Mouse (Mus musculus) neural tube, embryonic 14.5 days (tissue): ENCODE results near the gene Cmklr1. TPM values are rescaled to one million over a fixed set of nuclear protein-coding genes. Genes with fewer than 3 reads are reported as not detected.
"Not testable (repeated sequence)": the region's sequence is repeated elsewhere in the genome, so short reads cannot be mapped to it uniquely, and the experiment has no call there.

Experiments
- ATAC-seq: fragments of 200-750 bp; cut with Nextera tagmentation; 2 replicates; pipeline ENCODE4 v1.8.0; 2017; ENCODE audit warnings: low read depth, mild to moderate bottlenecking, moderate TSS enrichment, moderate library complexity
- H3K27ac ChIP-seq: fragments of 300-500 bp; sonication (generic); 2 replicates; pipeline ENCODE4 v1.5.1; 2014; ENCODE audit warnings: low read depth, mild to moderate bottlenecking, control low read depth, low read length, moderate library complexity, mixed read lengths
- H3K27me3 ChIP-seq: fragments of 300-500 bp; sonication (generic); 2 replicates; pipeline ENCODE4 v1.6.1; 2014; ENCODE audit warnings: low read length; ENCODE audit not compliant: control insufficient read depth, insufficient read depth
- H3K36me3 ChIP-seq: fragments of 300-500 bp; sonication (generic); 2 replicates; pipeline ENCODE4 v1.6.1; 2014; ENCODE audit warnings: low read length, mixed read lengths; ENCODE audit not compliant: control insufficient read depth, insufficient read depth
- H3K4me1 ChIP-seq: fragments of 300-500 bp; sonication (generic); 2 replicates; pipeline ENCODE4 v1.6.1; 2014; ENCODE audit warnings: low read length; ENCODE audit not compliant: control insufficient read depth, insufficient read depth
- H3K4me2 ChIP-seq: fragments of 300-500 bp; sonication (generic); 2 replicates; pipeline ENCODE4 v1.6.1; 2014; ENCODE audit warnings: mild to moderate bottlenecking, low read depth, low read length, control low read depth
- H3K4me3 ChIP-seq: fragments of 300-500 bp; sonication (generic); 2 replicates; pipeline ENCODE4 v1.5.1; 2014; ENCODE audit warnings: low read depth, low read length, control low read depth, mixed read lengths
- H3K9ac ChIP-seq: fragments of 300-500 bp; sonication (generic); replicated peaks from 2 replicates; pipeline ENCODE4 v1.6.1; 2014; ENCODE audit warnings: low read depth, mild to moderate bottlenecking, control low read depth, low read length, mixed read lengths
- H3K9me3 ChIP-seq: fragments of 300-500 bp; sonication (generic); 2 replicates; pipeline ENCODE4 v1.6.1; 2016; ENCODE audit warnings: low read length; ENCODE audit not compliant: control insufficient read depth
- whole genome bisulfite sequencing: fragments of 180-500 bp; shearing (Covaris S2); extraction: QIAGEN DNeasy Blood & Tissue Kit; methylation state at CpG from one replicate; pipeline ENCODE4 v1.1.7; 2014; 5-methylcytosine and 5-hydroxymethylcytosine counted together
- polyA plus RNA-seq: library from polyadenylated mRNA; unstranded; fragments of >200 nt; fragmentation: Nextera tagmentation; extraction: Ambion mirVana; gene quantifications from 2 replicates; pipeline ENCODE4 v1.2.1, GENCODE M21; 2014

Gene Cmklr1
- polyA plus RNA-seq, 1 experiment from 2014 or later: 0.80 TPM

DNA sequence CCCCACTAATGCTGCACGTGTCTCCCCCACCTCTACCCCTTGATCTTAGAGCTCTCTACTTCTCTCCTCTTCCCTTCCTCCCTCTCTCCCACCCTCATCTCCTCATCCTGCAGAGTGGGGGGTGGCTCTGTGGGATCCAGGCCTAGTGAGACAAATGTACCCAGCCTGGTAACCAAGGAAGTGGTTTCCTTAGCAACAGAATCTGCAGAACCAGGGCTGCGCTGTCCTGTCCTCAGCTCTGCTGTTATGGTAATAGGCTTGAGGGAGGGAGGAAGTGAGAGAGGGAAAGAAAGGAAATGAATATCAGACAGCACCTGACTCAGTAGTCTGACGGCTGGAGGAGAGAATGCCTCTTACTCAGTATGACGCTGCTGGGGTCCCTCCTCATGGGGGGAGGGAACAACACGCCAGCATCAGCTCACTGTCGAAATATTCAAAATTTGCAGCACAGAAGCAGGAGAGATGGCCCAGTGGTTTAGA is 58.4 kb downstream of the Cmklr1 start:
- Histone ChIP-seq H3K27me3 (no peaks in the 10 kb centered on the region), H3K4me1 (peaks cover 25% of the 10 kb centered on the region), H3K36me3 (no peaks in the 10 kb centered on the region), H3K4me2 (no peak overlapping the region), H3K4me3 (no peak overlapping the region), H3K9me3 (no peaks in the 10 kb centered on the region), H3K9ac (no peak overlapping the region), H3K27ac (peak overlapping the region; percentile 67)
- WGBS: 3% methylated on average over 6 of the region's 6 CpGs
- peak; percentile 91 for ATAC-seq

DNA sequence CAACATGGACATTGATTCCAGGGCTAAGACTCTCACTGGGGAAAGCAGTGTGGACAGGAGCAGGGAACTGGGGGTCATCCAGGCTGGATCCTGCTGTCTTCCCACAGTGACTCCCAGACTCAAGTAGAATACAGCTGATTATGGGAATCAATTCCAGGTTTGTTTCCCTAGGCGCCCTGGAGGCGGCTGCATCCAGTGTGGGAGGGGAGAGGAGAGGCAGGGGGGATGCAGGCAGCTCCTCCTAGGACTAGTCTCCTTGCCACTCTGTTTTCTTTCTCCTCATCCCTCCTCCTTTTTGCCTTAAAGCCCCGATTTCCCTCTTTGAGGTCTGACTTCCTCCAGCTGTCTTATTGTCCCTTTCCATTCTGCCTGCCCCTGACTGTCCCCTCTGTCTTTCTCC is 59.1 kb downstream of the Cmklr1 start:
- no peak overlapping the region for H3K4me2 ChIP-seq
- WGBS: 9% methylated on average over 3 of the region's 3 CpGs
- H3K36me3 ChIP-seq: no peaks in the 10 kb centered on the region
- no peak overlapping the region for H3K4me3 ChIP-seq
- peaks cover 25% of the 10 kb centered on the region for H3K4me1 ChIP-seq
- H3K9me3 ChIP-seq: no peaks in the 10 kb centered on the region
- H3K27me3 ChIP-seq: no peaks in the 10 kb centered on the region
- peak overlapping the region; percentile 67 for H3K27ac ChIP-seq
- peak overlapping the region; percentile 25; the same call in 1 of the 2 replicates for H3K9ac ChIP-seq
- ATAC-seq: no peak

DNA sequence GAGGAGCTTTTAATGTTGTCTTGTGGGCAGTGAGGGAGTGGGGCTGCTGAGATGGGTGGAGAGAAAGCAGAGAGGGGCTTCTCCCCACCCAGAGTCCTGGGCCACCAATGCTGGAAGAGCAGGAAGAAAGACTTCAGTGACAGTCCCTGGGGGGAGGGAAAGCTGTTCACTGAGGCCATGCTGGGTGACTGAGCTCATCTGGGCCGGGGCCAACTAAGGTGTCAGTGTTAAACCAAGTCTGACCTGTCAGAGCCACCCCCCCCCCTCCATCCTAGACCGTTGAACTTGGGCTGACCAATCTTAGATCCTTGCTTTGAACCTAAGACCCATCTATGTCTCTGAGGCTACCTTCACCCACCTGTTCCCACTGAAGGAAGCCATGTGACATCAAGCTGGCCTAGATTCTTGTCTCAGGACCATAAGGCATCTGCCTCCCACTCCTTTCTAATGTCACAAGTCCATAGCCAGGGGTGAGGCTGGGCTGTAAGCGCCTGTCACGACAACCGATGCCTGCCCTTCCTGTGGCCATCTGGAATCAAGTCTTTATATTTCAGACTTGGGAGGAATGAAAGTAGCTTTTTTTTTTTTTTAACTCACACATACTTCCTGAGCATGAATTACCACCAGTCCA is 60.1 kb downstream of the Cmklr1 start:
- ATAC-seq: no peak
- Histone ChIP-seq H3K27ac (no peak overlapping the region), H3K4me1 (peaks cover 25% of the 10 kb centered on the region), H3K27me3 (no peaks in the 10 kb centered on the region), H3K9me3 (no peaks in the 10 kb centered on the region), H3K4me2 (no peak overlapping the region), H3K9ac (no peak overlapping the region), H3K4me3 (no peak overlapping the region), H3K36me3 (no peaks in the 10 kb centered on the region)
- 80% methylated on average over 5 of the region's 5 CpGs for WGBS

DNA sequence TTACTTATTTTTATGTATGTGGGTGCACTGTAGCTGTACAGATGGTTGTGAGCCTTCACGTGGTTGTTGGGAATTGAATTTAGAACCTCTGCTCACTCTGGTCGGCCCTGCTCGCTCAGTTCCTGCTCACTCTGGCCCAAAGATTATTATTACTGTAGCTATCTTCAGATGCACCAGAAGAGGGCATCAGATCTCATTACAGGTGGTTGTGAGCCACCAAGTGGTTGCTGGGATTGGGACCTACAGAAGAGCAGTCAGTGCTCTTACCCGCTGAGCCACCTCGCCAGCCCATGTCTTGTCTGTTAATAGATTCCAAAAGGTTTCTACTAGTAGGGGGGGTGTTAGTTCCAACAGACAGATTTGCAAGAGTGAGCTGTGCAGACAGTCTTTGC is 63.8 kb downstream of the Cmklr1 start:
- WGBS: 52% methylated on average over 5 of the region's 5 CpGs
- H3K9me3 ChIP-seq: not testable (repeated sequence)

DNA sequence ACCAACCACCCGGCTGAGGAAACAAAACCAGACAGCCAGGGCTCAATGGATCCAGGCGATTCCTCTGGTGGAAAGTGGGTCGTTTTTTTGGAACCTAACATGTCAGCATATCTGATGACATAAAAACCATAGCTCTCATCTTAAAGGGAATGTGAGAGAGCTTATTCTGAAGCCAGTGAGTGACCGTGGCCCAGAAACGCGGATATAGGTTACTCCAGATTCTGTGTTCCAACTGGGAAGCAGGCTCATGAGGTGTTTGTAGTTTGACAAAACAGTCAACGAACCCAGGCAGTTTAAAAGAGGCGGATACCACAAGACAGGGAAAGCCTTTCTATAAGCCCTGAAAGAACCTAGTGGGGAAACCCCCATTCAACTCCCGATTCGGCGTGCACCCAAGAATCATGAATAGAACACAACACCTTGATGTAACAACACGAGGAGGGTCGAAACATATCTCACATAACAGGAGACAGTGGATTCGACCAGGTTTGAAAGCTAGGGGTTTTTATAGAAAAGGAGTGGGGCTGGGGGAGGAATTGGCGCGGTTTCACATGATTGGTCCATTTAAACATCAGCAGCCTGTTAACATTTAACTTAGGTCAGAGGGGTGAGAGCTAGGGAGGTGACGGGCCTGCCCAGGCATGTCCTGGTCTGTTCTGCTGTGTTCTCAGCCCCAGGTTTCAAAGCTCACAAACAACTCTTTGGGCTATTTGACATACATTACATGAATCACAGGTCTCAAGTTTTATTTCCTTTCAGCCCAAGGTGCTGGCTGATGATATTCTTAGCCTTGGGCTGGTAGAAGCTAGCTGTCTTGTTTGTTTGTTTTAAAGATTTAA is 64.4 kb downstream of the Cmklr1 start:
- WGBS: 84% methylated on average over 17 of the region's 17 CpGs
- not testable (repeated sequence) for H3K27me3 ChIP-seq, H3K27ac ChIP-seq, H3K4me2 ChIP-seq, H3K36me3 ChIP-seq, H3K9me3 ChIP-seq, H3K4me3 ChIP-seq, H3K9ac ChIP-seq, ATAC-seq, H3K4me1 ChIP-seq

More for the DNA sequence above, 63.8 kb downstream of the Cmklr1 start:
- not testable (repeated sequence) for H3K4me2 ChIP-seq, H3K27ac ChIP-seq, H3K27me3 ChIP-seq, H3K9ac ChIP-seq, H3K4me1 ChIP-seq, H3K4me3 ChIP-seq, H3K36me3 ChIP-seq, ATAC-seq

DNA sequence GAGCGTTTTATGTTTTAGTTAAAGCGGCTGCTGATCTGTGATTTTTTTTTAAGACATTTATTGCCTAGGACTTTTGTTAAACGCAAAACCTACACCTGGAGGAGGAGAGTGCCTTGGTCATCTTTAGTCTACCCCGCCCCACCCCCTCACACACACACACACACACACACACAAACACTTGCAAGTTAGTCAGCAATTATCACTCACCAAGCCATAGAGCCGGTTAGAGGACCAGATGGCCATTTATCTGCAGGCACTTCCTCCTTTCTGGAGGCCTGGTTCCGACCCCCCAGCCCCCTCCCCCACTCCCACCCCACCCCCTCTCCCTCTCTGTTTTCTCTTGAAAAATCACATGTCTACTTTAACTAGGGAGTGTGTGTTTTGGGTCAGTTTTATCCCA is 65.8 kb downstream of the Cmklr1 start:
- no peak overlapping the region for H3K4me3 ChIP-seq
- no peaks in the 10 kb centered on the region for H3K36me3 ChIP-seq
- no peaks in the 10 kb centered on the region for H3K9me3 ChIP-seq
- no peak overlapping the region for H3K27ac ChIP-seq
- ATAC-seq: no peak
- H3K4me1 ChIP-seq: peaks cover 3% of the 10 kb centered on the region; the same call in 1 of the 2 replicates
- no peak overlapping the region for H3K4me2 ChIP-seq
- H3K27me3 ChIP-seq: no peaks in the 10 kb centered on the region
- H3K9ac ChIP-seq: no peak overlapping the region
- WGBS: 44% methylated on average over 6 of the region's 6 CpGs

DNA sequence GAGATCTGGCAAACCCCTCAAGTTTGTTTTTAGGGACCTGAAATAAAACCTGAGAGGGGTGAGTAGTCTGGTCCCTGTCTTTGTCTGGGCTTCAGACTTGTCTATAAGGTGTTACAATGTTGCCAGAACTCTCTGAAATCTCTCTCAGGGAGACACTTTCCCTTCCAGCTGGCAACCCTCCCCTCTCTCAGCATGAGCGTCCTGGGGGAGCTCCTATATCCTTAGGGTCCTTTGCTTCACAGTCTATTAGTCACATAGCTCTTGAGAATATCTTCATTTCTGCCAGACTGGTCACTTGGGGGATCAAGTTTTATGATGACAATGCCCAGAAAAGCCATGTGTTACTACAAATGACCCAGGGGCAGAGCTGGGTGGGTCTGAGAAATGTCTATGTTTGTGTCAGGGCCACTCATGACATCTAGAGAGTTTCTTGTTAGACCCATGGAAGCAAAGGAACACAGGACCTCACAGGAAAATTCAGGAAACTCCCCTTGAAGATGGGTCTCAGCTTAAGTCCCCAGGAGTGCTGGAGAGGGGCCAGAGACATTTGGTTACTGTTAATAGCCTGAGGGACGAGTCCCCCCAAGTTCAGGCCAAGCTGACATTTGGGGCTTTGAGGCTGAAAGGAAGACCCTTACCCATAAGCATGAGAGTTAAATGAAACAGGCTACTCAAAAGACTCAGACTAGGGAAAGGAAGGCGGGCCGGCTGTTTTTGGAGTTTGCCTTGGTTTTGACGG is 66.6 kb downstream of the Cmklr1 start:
- Histone ChIP-seq H3K9ac (no peak overlapping the region), H3K36me3 (no peaks in the 10 kb centered on the region), H3K9me3 (no peaks in the 10 kb centered on the region), H3K4me1 (peaks cover 11% of the 10 kb centered on the region), H3K4me2 (no peak overlapping the region), H3K27ac (no peak overlapping the region), H3K27me3 (no peaks in the 10 kb centered on the region), H3K4me3 (no peak overlapping the region)
- 72% methylated on average over 5 of the region's 5 CpGs for WGBS
- ATAC-seq: no peak

DNA sequence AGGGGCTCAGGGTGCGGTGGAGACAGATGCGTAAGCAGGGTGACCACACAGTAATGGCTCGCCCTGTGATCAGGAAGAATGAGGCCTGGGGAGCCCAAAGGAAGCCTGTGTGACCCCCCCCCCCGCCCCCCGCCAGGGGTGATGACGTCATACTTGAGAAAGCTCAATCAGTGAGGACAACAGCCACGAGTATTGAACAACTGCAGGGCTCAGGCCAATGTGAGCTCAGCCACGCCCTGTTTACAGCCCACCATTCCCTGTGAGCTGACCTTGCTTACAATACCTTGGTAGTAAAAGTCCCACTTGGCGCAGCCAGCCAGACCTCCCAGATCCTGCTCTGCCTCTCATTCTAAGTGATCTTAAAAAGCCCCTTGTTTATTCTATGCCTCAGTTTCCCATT is 69.4 kb downstream of the Cmklr1 start:
- Histone ChIP-seq H3K27me3 (no peaks in the 10 kb centered on the region), H3K9ac (no peak overlapping the region), H3K4me3 (no peak overlapping the region), H3K27ac (no peak overlapping the region), H3K4me1 (peaks cover 16% of the 10 kb centered on the region), H3K36me3 (no peaks in the 10 kb centered on the region), H3K4me2 (no peak overlapping the region), H3K9me3 (no peaks in the 10 kb centered on the region)
- no peak for ATAC-seq
- 31% methylated on average over 9 of the region's 9 CpGs for WGBS

DNA sequence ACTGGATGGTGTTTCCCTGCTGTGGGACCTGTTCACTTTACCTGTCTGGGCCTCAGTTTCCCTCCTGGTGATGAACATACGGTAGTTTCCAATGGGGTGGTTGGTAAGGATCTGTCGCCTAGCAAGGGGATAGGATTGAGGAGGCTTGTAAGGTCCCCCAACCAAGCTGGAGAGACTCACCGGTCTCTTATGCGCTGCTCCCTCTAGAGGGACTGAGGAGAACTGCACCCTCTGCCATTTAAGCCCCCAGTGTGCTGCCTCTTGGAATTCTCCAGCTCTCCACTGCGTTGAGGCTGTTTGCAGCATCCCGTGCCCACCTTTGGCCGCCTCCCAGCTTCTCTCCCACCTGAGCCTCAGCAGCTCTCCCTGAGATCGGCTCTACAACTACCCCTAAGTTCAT is 70.0 kb downstream of the Cmklr1 start:
- WGBS: 46% methylated on average over 8 of the region's 8 CpGs
- Histone ChIP-seq H3K4me1 (peaks cover 16% of the 10 kb centered on the region), H3K27me3 (no peaks in the 10 kb centered on the region), H3K9me3 (no peaks in the 10 kb centered on the region), H3K4me2 (no peak overlapping the region), H3K4me3 (no peak overlapping the region), H3K27ac (no peak overlapping the region), H3K9ac (no peak overlapping the region), H3K36me3 (no peaks in the 10 kb centered on the region)
- no peak for ATAC-seq
